Mouse (Mus musculus) MEL (cell line): Measurements from ENCODE around the gene Krtap5-5. TPM values are rescaled to one million over a fixed set of nuclear protein-coding genes. Genes with fewer than 3 reads are reported as not detected.

Experiments
- DNase-seq: peaks from one replicate; pipeline ENCODE4 v3.0.0; 2011; ENCODE audit warnings: low read depth, low spot score
- H3K27ac ChIP-seq: 2 replicates; pipeline ENCODE4 v1.5.1; 2012; ENCODE audit warnings: low read depth, mild to moderate bottlenecking, control low read depth, low read length, moderate library complexity; ENCODE audit not compliant: control insufficient read depth
- H3K27me3 ChIP-seq, 2 experiments: fragments of 150-350 bp in 1 of 2; sonication (generic) in 1 of 2; 2 replicates each; pipeline ENCODE4 v1.6.1; 2012; ENCODE audit warnings: low read length in 2 of 2, mild to moderate bottlenecking in 2 of 2, improper control_type of control experiment in 1 of 2, moderate library complexity in 1 of 2; ENCODE audit not compliant: insufficient read depth in 2 of 2, control insufficient read depth in 1 of 2
- H3K36me3 ChIP-seq, 2 experiments: 2 replicates each; pipeline ENCODE4 v1.6.1; 2012 to 2014; ENCODE audit warnings: low read length in 2 of 2, improper control_type of control experiment in 1 of 2, inconsistent platforms in 1 of 2, mild to moderate bottlenecking in 1 of 2; ENCODE audit not compliant: insufficient read depth in 2 of 2, control insufficient read depth in 1 of 2
- H3K4me1 ChIP-seq, 2 experiments: fragments of 150-350 bp in 1 of 2; sonication (generic) in 1 of 2; 2 replicates each; pipeline ENCODE4 v1.6.1; 2012; ENCODE audit warnings: low read length in 2 of 2, improper control_type of control experiment in 1 of 2, mild to moderate bottlenecking in 1 of 2; ENCODE audit not compliant: insufficient read depth in 2 of 2, control insufficient read depth in 1 of 2
- H3K4me3 ChIP-seq, 2 experiments: fragments of 150-350 bp in 1 of 2; sonication (generic) in 1 of 2; 2 replicates each; pipeline ENCODE4 v1.5.1; 2012; ENCODE audit warnings: low read depth in 2 of 2, low read length in 2 of 2, mild to moderate bottlenecking in 2 of 2, moderate library complexity in 2 of 2, control low read depth in 1 of 2, improper control_type of control experiment in 1 of 2; ENCODE audit not compliant: control insufficient read depth in 1 of 2, insufficient read depth in 1 of 2
- H3K79me2 ChIP-seq: 2 replicates; pipeline ENCODE4 v1.6.1; 2012; ENCODE audit warnings: mild to moderate bottlenecking, low read length, moderate library complexity; ENCODE audit not compliant: control insufficient read depth, poor library complexity, insufficient read depth
- H3K9ac ChIP-seq: 2 replicates; pipeline ENCODE4 v1.6.1; 2012; ENCODE audit warnings: low read depth, mild to moderate bottlenecking, control low read depth, low read length, moderate library complexity; ENCODE audit not compliant: control insufficient read depth, poor library complexity, severe bottlenecking
- H3K9me3 ChIP-seq: fragments of 150-350 bp; sonication (generic); replicated peaks from 2 replicates; pipeline ENCODE4 v1.6.1; 2012; ENCODE audit warnings: mild to moderate bottlenecking, low read length, improper control_type of control experiment, moderate library complexity; ENCODE audit not compliant: insufficient read depth
- ELF1 ChIP-seq: IDR thresholded peaks from 2 replicates; pipeline ENCODE4 v1.6.1; 2014; ENCODE audit warnings: low read depth, mild to moderate bottlenecking, inconsistent platforms, low read length, improper control_type of control experiment, moderate library complexity
- ETS1 ChIP-seq: IDR thresholded peaks from 2 replicates; pipeline ENCODE4 v1.6.1; 2012; ENCODE audit warnings: low read depth, mild to moderate bottlenecking, inconsistent platforms, low read length, improper control_type of control experiment, moderate library complexity
- JUND ChIP-seq: IDR thresholded peaks from 2 replicates; pipeline ENCODE4 v1.6.1; 2011; ENCODE audit warnings: low read depth, mild to moderate bottlenecking, improper control_type of control experiment, low read length
- MXI1 ChIP-seq: IDR thresholded peaks from 2 replicates; pipeline ENCODE4 v1.6.1; 2011; ENCODE audit warnings: mild to moderate bottlenecking, low read depth, low read length, improper control_type of control experiment
- MYB ChIP-seq: IDR thresholded peaks from 2 replicates; pipeline ENCODE4 v1.6.1; 2011; ENCODE audit warnings: mild to moderate bottlenecking, low read depth, low read length, improper control_type of control experiment
- MYC ChIP-seq: IDR thresholded peaks from 2 replicates; pipeline ENCODE4 v1.6.1; 2011; ENCODE audit warnings: low read depth, mild to moderate bottlenecking, low read length, improper control_type of control experiment, moderate library complexity
- POLR2AphosphoS2 ChIP-seq: IDR thresholded peaks from 2 replicates; pipeline ENCODE4 v1.6.1; 2011; ENCODE audit warnings: low read length, improper control_type of control experiment
- RAD21 ChIP-seq: IDR thresholded peaks from 2 replicates; pipeline ENCODE4 v1.6.1; 2011; ENCODE audit warnings: mild to moderate bottlenecking, low read depth, low read length, improper control_type of control experiment
- RCOR1 ChIP-seq: IDR thresholded peaks from 2 replicates; pipeline ENCODE4 v1.6.1; 2012; ENCODE audit warnings: low read depth, mild to moderate bottlenecking, inconsistent platforms, low read length, improper control_type of control experiment
- USF2 ChIP-seq, 2 experiments: IDR thresholded peaks; 2 replicates each; pipeline ENCODE4 v1.6.1; 2011 to 2012; ENCODE audit warnings: improper control_type of control experiment in 2 of 2, low read length in 2 of 2, borderline replicate concordance in 1 of 2, inconsistent platforms in 1 of 2, low read depth in 1 of 2, mild to moderate bottlenecking in 1 of 2; ENCODE audit not compliant: insufficient read depth in 1 of 2
- polyA plus RNA-seq, 2 experiments: library from polyadenylated mRNA; stranded (reverse) in 1 of 2; unstranded in 1 of 2; fragments of >175 nt in 1 of 2; fragments of >200 nt in 1 of 2; gene quantifications; 2 replicates each; pipeline versions ENCODE4 v1.2.1 to v1.2.4; 2012; ENCODE audit warnings: low replicate concordance in 2 of 2, low read depth in 1 of 2; ENCODE audit not compliant: insufficient read length in 2 of 2, insufficient read depth in 1 of 2, missing spikeins in 1 of 2
- total RNA-seq: library from RNA; depleted of rRNA; stranded (reverse); fragments of 300-350 nt; gene quantifications from 2 replicates; pipeline ENCODE4 v1.2.3, GENCODE M21; 2012

The Krtap5-5 gene
- total and polyA plus RNA-seq, 3 experiments = not detected

GRCm38 (mm10) chr7:142205488-142205887 is 24.3 kb downstream of the Krtap5-5 start:
- Histone ChIP-seq H3K9ac (no peak overlapping the region), H3K4me3 (no peak overlapping the region), H3K9me3 (no peaks in the 10 kb centered on the region), H3K27ac (no peak overlapping the region), H3K4me1 (no peaks in the 10 kb centered on the region), H3K79me2 (no peaks in the 10 kb centered on the region), H3K27me3 (peaks cover 3 to 7% of the 10 kb centered on the region in 2 experiments; a peak in 3 of 4 replicates), H3K36me3 (no peaks in the 10 kb centered on the region)
- DNase-seq = no peak
- TF ChIP-seq MYC (no peak), RAD21 (no peak)

- no peaks in the 10 kb centered on the region for H3K79me2 ChIP-seq
- no peak for DNase-seq
- no peak within 1 kb of the TSS for H3K27ac ChIP-seq
- no peaks in the 10 kb centered on the region for H3K36me3 ChIP-seq
- TF ChIP-seq ELF1 (no peak), ETS1 (no peak), RCOR1 (no peak), JUND (no peak), USF2 (IDR thresholded peaks at IDR 0.05; ENCODE audit: borderline replicate concordance in 1 of 2, insufficient read depth in 1 of 2, low read depth in 1 of 2, low read length in 2 of 2) (no peak), MYB (no peak)
- TF ChIP-seq, all 39 proteins: peak for 0
- no peaks in the 10 kb centered on the region for H3K4me1 ChIP-seq
- no peak within 1 kb of the TSS for H3K9ac ChIP-seq
- H3K27me3 ChIP-seq = no peaks in the 10 kb centered on the region; a peak in 2 of 4 replicates
- no peaks in the 10 kb centered on the region for H3K9me3 ChIP-seq
- no peak within 1 kb of the TSS for H3K4me3 ChIP-seq
Observed at GRCm38 (mm10) chr7:142201064-142201463, 28.7 kb downstream of the Krtap5-5 start, which contains the start of gene Krtap5-3. Krtap5-3 (plus strand) TSS chr7:142201364.

- no peaks in the 10 kb centered on the region for H3K36me3 ChIP-seq
- no peak for TF ChIP-seq JUND
- TF ChIP-seq POLR2AphosphoS2 = no peak
- no peak for TF ChIP-seq MXI1
- no peak overlapping the region for H3K9ac ChIP-seq
- no peaks in the 10 kb centered on the region for H3K79me2 ChIP-seq
- H3K27me3 ChIP-seq = peaks cover 0 to 2% of the 10 kb centered on the region in 2 experiments; a peak in 3 of 4 replicates
- peak; percentile 2 for DNase-seq
- no peaks in the 10 kb centered on the region for H3K9me3 ChIP-seq
- H3K4me3 ChIP-seq = no peak overlapping the region
- no peak overlapping the region for H3K27ac ChIP-seq
- no peaks in the 10 kb centered on the region for H3K4me1 ChIP-seq
Observed at GRCm38 (mm10) chr7:142198748-142199147, 31.0 kb downstream of the Krtap5-5 start.
